Mouse (Mus musculus): ENCODE data around the gene Noxo1.

DNA sequence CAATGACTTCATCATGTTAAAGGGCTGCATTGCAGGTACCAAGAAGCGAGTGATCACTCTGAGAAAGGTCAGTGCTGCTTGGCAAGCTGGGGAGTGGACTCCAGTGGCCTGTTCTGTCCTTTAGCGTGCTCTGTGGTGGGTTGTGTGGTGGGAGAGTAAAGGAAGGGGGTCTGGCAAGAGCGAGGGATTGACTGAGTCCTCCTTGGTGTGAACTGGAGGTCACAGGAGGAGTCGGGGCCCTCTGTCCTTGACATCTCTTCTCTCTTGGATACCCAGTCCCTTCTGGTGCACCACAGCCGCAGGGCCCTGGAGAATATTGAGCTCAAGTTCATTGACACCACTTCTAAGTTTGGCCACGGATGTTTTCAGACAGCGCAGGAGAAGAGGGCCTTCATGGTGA is 39.4 kb downstream of the Noxo1 start:
- TF ChIP-seq GATA1 (IDR thresholded peaks at IDR 0.05; ENCODE audit: low read length) (no peak), TAL1 (IDR thresholded peaks at IDR 0.05; ENCODE audit: low read length) (no peak)

Data from erythroblast, embryonic 14.5 days (primary cell).